In the genomic region with DNA sequence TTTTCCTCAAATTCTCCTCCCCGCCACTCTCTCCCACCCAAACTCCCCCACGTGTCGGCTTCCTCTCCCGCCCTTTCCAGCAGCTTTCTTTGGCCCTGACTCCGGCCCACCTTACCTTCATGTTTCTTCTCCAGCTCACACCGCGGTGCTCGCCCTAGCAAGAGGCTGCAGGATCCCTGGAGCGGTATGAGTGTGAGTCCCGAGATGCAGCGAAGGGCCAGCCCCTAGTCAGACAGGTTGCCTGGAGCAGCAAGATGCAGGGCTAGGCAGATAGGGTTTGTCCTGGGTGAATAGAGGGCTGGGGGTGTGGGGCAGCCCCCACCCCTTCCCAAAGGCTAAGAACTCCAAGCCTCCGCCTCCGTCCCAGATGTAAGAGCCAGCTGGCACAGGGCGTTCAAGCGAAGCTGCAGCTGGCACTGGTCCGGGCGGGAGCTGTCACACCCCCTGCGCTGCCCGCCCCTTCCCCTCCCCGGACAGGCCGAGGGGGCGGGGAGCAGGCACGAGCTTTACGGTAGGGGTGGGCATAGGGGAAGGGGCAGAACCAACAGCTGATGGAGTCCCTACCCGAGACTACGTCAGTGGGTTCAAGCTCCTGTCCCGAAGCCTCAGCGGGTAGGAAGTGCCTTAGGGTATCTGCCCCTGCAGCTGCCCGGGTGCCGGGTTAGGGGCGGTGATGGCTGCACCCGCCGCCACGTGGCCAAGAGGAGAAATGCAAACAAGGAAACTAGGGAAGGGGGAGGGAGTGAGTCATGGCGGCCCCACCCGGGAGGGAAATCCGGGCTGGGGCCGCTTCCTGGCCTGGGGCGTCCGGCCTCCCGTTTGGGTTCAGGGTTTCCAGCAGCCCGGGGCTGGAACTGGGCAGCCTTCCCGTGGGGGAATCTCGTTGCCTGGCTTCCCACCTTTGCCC, we compare ENCODE assay signal across 8 mouse cellular contexts. TPM values are rescaled to one million over a fixed set of nuclear protein-coding genes. Genes with fewer than 3 reads are reported as not detected.
DNase-seq lines count a peak whose midpoint lies in the region; ATAC-seq and TF ChIP-seq lines count a peak whose summit lies in the region.

A gene (minus strand): TSS at position 693 of the 907 bp plus-strand sequence.

- peaks cover 63% of the 10 kb centered on the region for H3K4me1 ChIP-seq in embryonic facial prominence, embryonic 10.5 days
- H3K4me1 ChIP-seq in midbrain, postnatal 0 days (ENCODE audit: insufficient read depth, low read length), result peaks cover 10% of the 10 kb centered on the region

- peak within 1 kb of the TSS; percentile 61 for H3K9ac ChIP-seq in midbrain, postnatal 0 days (replicated peaks; ENCODE audit: low read length, poor library complexity, severe bottlenecking)

- no peaks in the 10 kb centered on the region for H3K9me3 ChIP-seq in embryonic facial prominence, embryonic 10.5 days
- no peaks in the 10 kb centered on the region for H3K9me3 ChIP-seq in midbrain, postnatal 0 days (ENCODE audit: low read length)

- under 1% methylated on average over 44 of the region's 44 CpGs for WGBS in embryonic facial prominence, embryonic 10.5 days
- WGBS in midbrain, postnatal 0 days, result under 1% methylated on average over 43 of the region's 44 CpGs

- peak within 1 kb of the TSS; percentile 66 for H3K4me3 ChIP-seq in embryonic facial prominence, embryonic 10.5 days
- H3K4me3 ChIP-seq in midbrain, postnatal 0 days (ENCODE audit: low read depth, low read length), result peak within 1 kb of the TSS; percentile 46

- ATAC-seq in midbrain, postnatal 0 days (ENCODE audit: low FRiP score), result peak; percentile 81

- H3K27ac ChIP-seq in embryonic facial prominence, embryonic 10.5 days (replicated peaks), result peak within 1 kb of the TSS; percentile 73
- peak within 1 kb of the TSS; percentile 72 for H3K27ac ChIP-seq in midbrain, postnatal 0 days (ENCODE audit: low read depth, low read length)

- H3K4me2 ChIP-seq in midbrain, postnatal 0 days (ENCODE audit: low read depth, low read length, poor library complexity, severe bottlenecking), result peak within 1 kb of the TSS; percentile 66

- H3K27me3 ChIP-seq in embryonic facial prominence, embryonic 10.5 days (replicated peaks; ENCODE audit: low read depth, poor library complexity, severe bottlenecking), result peaks cover 78% of the 10 kb centered on the region
- 0 out of 2 replicates have a peak, but pooled peaks cover 9% of the 10 kb centered on the region for H3K27me3 ChIP-seq in midbrain, postnatal 0 days (ENCODE audit: insufficient read depth, low read length)

- H3K36me3 ChIP-seq in embryonic facial prominence, embryonic 10.5 days (replicated peaks), result no peaks in the 10 kb centered on the region
- H3K36me3 ChIP-seq in midbrain, postnatal 0 days (ENCODE audit: insufficient read depth, low read length), result no peaks in the 10 kb centered on the region

- DNase-seq in left cerebral cortex, adult 18-20 months (ENCODE audit: low spot score in 2 of 2), result peak; percentile 64 to 74
- no peak for DNase-seq in left cerebral cortex, adult 11 months (ENCODE audit: low spot score)
- DNase-seq in embryonic facial prominence, embryonic 10.5 days (ENCODE audit: low spot score), result peak; percentile 86
- peak; percentile 89 for DNase-seq in heart, adult 8-10 months (ENCODE audit: low spot score)
- peak; percentile 93 to 95 for DNase-seq in kidney, adult 8-10 months
- DNase-seq in liver, result peak; percentile 73
- DNase-seq in midbrain, postnatal 0 days (ENCODE audit: low spot score), result peak; percentile 82
- DNase-seq in spleen, postnatal 4 days (ENCODE audit: low spot score in 2 of 2), result peak; percentile 78 to 89

- TF ChIP-seq CTCF in midbrain, postnatal 0 days (IDR thresholded peaks at IDR 0.05), result peak; percentile 73

RNA-seq across cellular contexts. Expression of the gene that starts here (rescaled TPM):
- 10 to 100 TPM; 42.6 to 44.7 TPM for total RNA-seq in left cerebral cortex, adult 18-20 months (2021)
- polyA plus RNA-seq in embryonic facial prominence, embryonic 10.5 days (2016; fragmentation: Nextera tagmentation; extraction: Ambion mirVana), result 5.5 and 5.9 TPM in 2 replicates
- 10 to 100 TPM; 20.5 to 27.4 (median 23.8) TPM for total RNA-seq in heart, adult 8-10 months (2022)
- total RNA-seq in midbrain, postnatal 0 days (2014; rRNA removed), result 34.9 and 39.7 TPM in 2 replicates
- polyA plus RNA-seq in midbrain, postnatal 0 days (2015; fragmentation: Nextera tagmentation; extraction: Ambion mirVana), result 15.8 and 16.5 TPM in 2 replicates
